Mouse (Mus musculus) MEL (cell line): Measurements from ENCODE around the gene Ranbp17.

Experiments
- CHD2 ChIP-seq: IDR thresholded peaks from 2 replicates; pipeline ENCODE4 v1.6.1; 2011; ENCODE audit warnings: low read length, improper control_type of control experiment
- CTCF ChIP-seq, 3 experiments: IDR thresholded peaks in 2 of 3; conservative IDR thresholded peaks in 1 of 3; 2 replicates each; pipeline ENCODE4 v1.5.1; 2011 to 2012; ENCODE audit warnings: low read length in 3 of 3, low read depth in 2 of 3, mild to moderate bottlenecking in 2 of 3, improper control_type of control experiment in 1 of 3, inconsistent platforms in 1 of 3, mixed read lengths in 1 of 3, moderate library complexity in 1 of 3; ENCODE audit not compliant: control insufficient read depth in 1 of 3, insufficient read depth in 1 of 3, poor library complexity in 1 of 3, severe bottlenecking in 1 of 3
- POLR2A ChIP-seq, 2 experiments: IDR thresholded peaks; 2 replicates each; pipeline ENCODE4 v1.6.1; 2011 to 2012; ENCODE audit warnings: low read length in 2 of 2, mild to moderate bottlenecking in 2 of 2, control low read depth in 1 of 2, improper control_type of control experiment in 1 of 2, low read depth in 1 of 2, moderate library complexity in 1 of 2; ENCODE audit not compliant: control insufficient read depth in 1 of 2, insufficient read depth in 1 of 2, poor library complexity in 1 of 2
- RAD21 ChIP-seq: IDR thresholded peaks from 2 replicates; pipeline ENCODE4 v1.6.1; 2011; ENCODE audit warnings: mild to moderate bottlenecking, low read depth, low read length, improper control_type of control experiment
- TAL1 ChIP-seq: IDR thresholded peaks from 2 replicates; pipeline ENCODE4 v1.6.1; 2012; ENCODE audit warnings: mild to moderate bottlenecking, inconsistent platforms, low read length, moderate library complexity, mixed read lengths

DNA sequence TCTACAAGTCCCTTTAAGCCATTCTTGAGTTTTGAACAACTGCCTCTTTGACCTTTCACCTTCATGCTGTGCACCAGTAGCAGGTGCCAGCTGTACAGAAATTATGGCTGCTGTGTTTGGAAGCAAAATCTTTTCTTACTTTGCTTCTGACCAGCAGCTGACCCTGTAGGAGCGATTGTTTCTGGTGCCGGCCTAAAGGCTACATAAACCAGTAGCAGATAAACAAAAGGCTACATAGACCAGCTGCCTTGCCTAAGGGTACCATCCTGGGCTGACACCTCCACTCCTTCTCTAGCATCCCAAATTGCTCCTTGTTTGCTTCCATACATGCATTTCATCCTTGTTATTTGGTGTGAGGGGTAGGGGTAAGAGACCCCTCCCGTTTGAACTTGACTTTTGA, 279.4 kb downstream of the Ranbp17 start:
- TF ChIP-seq CHD2 (no peak), CTCF (IDR thresholded peaks at IDR 0.05 in 2 of 3, conservative IDR thresholded peaks at IDR 0.05 in 1 of 3; ENCODE audit: control insufficient read depth in 1 of 3, insufficient read depth in 1 of 3, low read depth in 2 of 3, low read length in 3 of 3, poor library complexity in 1 of 3, severe bottlenecking in 1 of 3) (no peak), TAL1 (no peak), POLR2A (IDR thresholded peaks at IDR 0.05; ENCODE audit: control insufficient read depth in 1 of 2, insufficient read depth in 1 of 2, low read depth in 1 of 2, low read length in 2 of 2, poor library complexity in 1 of 2) (no peak), RAD21 (no peak)
